Mouse (Mus musculus) right cerebral cortex, postnatal 10 days (tissue): ENCODE measurements at regions not wholly inside any gene's neighbourhood (a gene's known extent, or its start where the extent isn't known, plus 50 kb on each side); places are given as distances from the start of the nearest gene placed in this dataset.

Source experiments
- DNase-seq, 2 experiments: peaks; one replicate each; pipeline ENCODE4 v3.0.0; 2021; ENCODE audit warnings: low spot score in 2 of 2

- no peak for DNase-seq
Observed at GRCm38 (mm10) chr3:38588966-38589365, 104.3 kb upstream of the Ankrd50 start.

- DNase-seq = no peak
Observed at GRCm38 (mm10) chr3:38585509-38585908, 100.9 kb upstream of the Ankrd50 start.

GRCm38 (mm10) chr3:38579781-38580180 lies 95.1 kb upstream of the Ankrd50 start:
- no peak for DNase-seq

- DNase-seq = no peak
Observed at GRCm38 (mm10) chr3:38577890-38578628, 93.4 kb upstream of the Ankrd50 start.

GRCm38 (mm10) chr3:38573594-38573993 lies 89.0 kb upstream of the Ankrd50 start:
- DNase-seq = no peak

GRCm38 (mm10) chr3:38572159-38572558 lies 87.5 kb upstream of the Ankrd50 start:
- no peak for DNase-seq

GRCm38 (mm10) chr3:38571224-38571623 lies 86.6 kb upstream of the Ankrd50 start:
- DNase-seq = no peak

- DNase-seq = no peak
Observed at GRCm38 (mm10) chr3:38569001-38569400, 84.4 kb upstream of the Ankrd50 start.

- no peak for DNase-seq
Observed at GRCm38 (mm10) chr3:38568596-38568975, 83.9 kb upstream of the Ankrd50 start.

GRCm38 (mm10) chr3:38567946-38568595 lies 83.4 kb upstream of the Ankrd50 start:
- DNase-seq = no peak

GRCm38 (mm10) chr3:38566576-38566975 lies 81.9 kb upstream of the Ankrd50 start:
- no peak for DNase-seq

- no peak for DNase-seq
Observed at GRCm38 (mm10) chr3:38564844-38565243, 80.2 kb upstream of the Ankrd50 start.

GRCm38 (mm10) chr3:38564364-38564763 lies 79.7 kb upstream of the Ankrd50 start:
- no peak for DNase-seq

GRCm38 (mm10) chr3:38561186-38561585 lies 76.5 kb upstream of the Ankrd50 start:
- DNase-seq = no peak

- no peak for DNase-seq
Observed at GRCm38 (mm10) chr3:38555939-38556338, 71.3 kb upstream of the Ankrd50 start.

GRCm38 (mm10) chr3:38553470-38554043 lies 68.9 kb upstream of the Ankrd50 start:
- peak in 1 of 2 experiments; percentile 26 for DNase-seq

GRCm38 (mm10) chr3:38547032-38547431 lies 62.4 kb upstream of the Ankrd50 start:
- no peak for DNase-seq

- no peak for DNase-seq
Observed at GRCm38 (mm10) chr3:38545501-38545896, 60.9 kb upstream of the Ankrd50 start.

GRCm38 (mm10) chr3:38544718-38545500 lies 60.3 kb upstream of the Ankrd50 start:
- DNase-seq = no peak

- no peak for DNase-seq
Observed at GRCm38 (mm10) chr3:38543816-38544215, 59.2 kb upstream of the Ankrd50 start.

- DNase-seq = no peak
Observed at GRCm38 (mm10) chr3:38541296-38541695, 56.7 kb upstream of the Ankrd50 start.

- no peak for DNase-seq
Observed at GRCm38 (mm10) chr3:38538309-38538708, 53.7 kb upstream of the Ankrd50 start.
